Mouse (Mus musculus) thymus, postnatal 0 days (tissue): Measurements from ENCODE around the gene Edrf1. TPM values are rescaled to one million over a fixed set of nuclear protein-coding genes. Genes with fewer than 3 reads are reported as not detected.
"Not testable (repeated sequence)": the region's sequence is repeated elsewhere in the genome, so short reads cannot be mapped to it uniquely, and the experiment has no call there.

Experiments
- DNase-seq: peaks from one replicate; pipeline ENCODE4 v3.0.0-alpha.2; 2015; ENCODE audit warnings: low spot score
- polyA plus RNA-seq: library from polyadenylated mRNA; unstranded; fragments of >200 nt; fragmentation: Nextera tagmentation; extraction: Ambion mirVana; gene quantifications from 2 replicates; pipeline ENCODE4 v1.2.1, GENCODE M21; 2015

The Edrf1 gene
- polyA plus RNA-seq, 1 experiment from 2014 or later: 18.7 TPM

GRCm38 (mm10) chr7:133638821-133639220, 1.5 kb downstream of the Edrf1 start:
- DNase-seq: no peak

- DNase-seq: no peak
These were observed 8.4 kb downstream of the Edrf1 start for GRCm38 (mm10) chr7:133645716-133646115.

- no peak for DNase-seq
These were observed 25.1 kb downstream of the Edrf1 start for GRCm38 (mm10) chr7:133662467-133662866.

GRCm38 (mm10) chr7:133669071-133669470, 31.7 kb downstream of the Edrf1 start:
- peak; percentile 15 for DNase-seq

- DNase-seq: no peak
These were observed 32.6 kb downstream of the Edrf1 start for GRCm38 (mm10) chr7:133669946-133670345.

GRCm38 (mm10) chr7:133670846-133671245, 33.5 kb downstream of the Edrf1 start:
- no peak for DNase-seq

GRCm38 (mm10) chr7:133676002-133676401, 38.7 kb downstream of the Edrf1 start:
- peak; percentile 12 for DNase-seq

GRCm38 (mm10) chr7:133678716-133679115, 41.4 kb downstream of the Edrf1 start:
- no peak for DNase-seq

- no peak for DNase-seq
These were observed 42.1 kb downstream of the Edrf1 start for GRCm38 (mm10) chr7:133679439-133679838.

- DNase-seq: no peak
These were observed 42.6 kb downstream of the Edrf1 start, which contains the start of gene Mmp21 for GRCm38 (mm10) chr7:133679961-133680360. Gene Mmp21, minus strand, starts transcription at chr7:133680061.

- no peak for DNase-seq
These were observed 46.3 kb downstream of the Edrf1 start for GRCm38 (mm10) chr7:133683626-133684025.

GRCm38 (mm10) chr7:133684110-133684509, 46.8 kb downstream of the Edrf1 start:
- DNase-seq: peak; percentile 9

GRCm38 (mm10) chr7:133684701-133685100, 47.4 kb downstream of the Edrf1 start:
- DNase-seq: no peak

- not testable (repeated sequence) for DNase-seq
These were observed 48.3 kb downstream of the Edrf1 start for GRCm38 (mm10) chr7:133685644-133686043.

GRCm38 (mm10) chr7:133698021-133698709, 60.8 kb downstream of the Edrf1 start:
- DNase-seq: no peak

GRCm38 (mm10) chr7:133699885-133700284, 62.5 kb downstream of the Edrf1 start:
- DNase-seq: no peak

- DNase-seq: no peak
These were observed 64.0 kb downstream of the Edrf1 start for GRCm38 (mm10) chr7:133701366-133701765.

GRCm38 (mm10) chr7:133702333-133702732, 65.0 kb downstream of the Edrf1 start:
- DNase-seq: no peak

GRCm38 (mm10) chr7:133703906-133704305, 66.6 kb downstream of the Edrf1 start:
- no peak for DNase-seq

GRCm38 (mm10) chr7:133707301-133707700, 70.0 kb downstream of the Edrf1 start:
- peak; percentile 4 for DNase-seq

GRCm38 (mm10) chr7:133715387-133715786, 78.0 kb downstream of the Edrf1 start:
- DNase-seq: no peak

GRCm38 (mm10) chr7:133718580-133718979, 81.2 kb downstream of the Edrf1 start:
- no peak for DNase-seq

- no peak for DNase-seq
These were observed 83.3 kb downstream of the Edrf1 start for GRCm38 (mm10) chr7:133720616-133721015.
